Mouse (Mus musculus): ENCODE measurements around the gene Ppp1r3c. TPM values are rescaled to one million over a fixed set of nuclear protein-coding genes. Genes with fewer than 3 reads are reported as not detected.

Gene Ppp1r3c
- polyA plus RNA-seq, 1 experiment from 2014 or later, result 0.08 TPM

DNA sequence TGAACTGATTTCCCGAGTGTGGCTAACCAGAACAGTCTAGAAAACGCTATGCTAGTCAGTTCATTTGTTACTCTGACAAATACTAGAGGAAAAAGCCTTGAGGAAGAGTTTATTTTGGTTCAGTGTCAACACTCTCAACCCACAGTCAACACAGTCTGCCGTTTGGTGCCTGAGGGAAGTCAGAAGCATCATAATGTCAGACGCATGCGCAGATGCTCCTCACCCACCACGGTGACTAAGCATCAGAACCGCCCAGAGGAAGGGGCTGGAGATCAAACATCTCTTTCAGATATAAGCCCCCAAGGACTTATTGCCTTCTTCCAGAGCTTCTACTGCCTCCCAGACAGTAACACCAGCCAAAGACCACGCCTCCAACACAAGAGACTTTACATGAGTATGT is 15.3 kb downstream of the Ppp1r3c start:
- ChIA-PET CTCF (no interaction called here), POLR2A (no interaction called here)
- DNase-seq (ENCODE audit: low read depth, low spot score), result no peak
- TF ChIP-seq CTCF (IDR thresholded peaks at IDR 0.05), result no peak
- in situ Hi-C loops (cut with MboI; ENCODE audit: low pct_unique_long_range_greater_than_20kb), result no loop called here
- no peak for ATAC-seq
- peaks cover 22% of the 10 kb centered on the region for H3K27me3 ChIP-seq

DNA sequence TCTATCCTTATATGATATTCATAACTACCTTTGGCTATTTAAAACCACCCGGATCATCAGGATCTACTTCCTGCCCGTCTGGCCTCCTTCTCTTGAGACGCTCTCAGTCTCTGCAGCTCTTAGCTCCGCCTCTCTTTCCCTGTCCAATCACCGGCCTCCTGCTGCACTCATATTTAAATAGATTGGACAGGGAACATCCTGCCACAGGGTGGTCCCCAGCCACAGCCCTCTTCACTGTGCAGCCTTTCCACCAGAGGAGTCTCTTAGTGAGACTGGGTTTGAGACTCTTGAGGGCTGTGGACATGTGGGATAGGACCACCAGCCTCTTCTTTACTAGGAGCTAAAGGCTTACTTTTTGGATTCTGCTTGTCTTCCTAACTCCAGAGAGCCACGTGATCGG is 20.2 kb downstream of the Ppp1r3c start:
- ChIA-PET POLR2A (no interaction called here), CTCF (no interaction called here)
- TF ChIP-seq CTCF (IDR thresholded peaks at IDR 0.05), result no peak
- ATAC-seq (no peak), DNase-seq (ENCODE audit: low read depth, low spot score) (no peak)
- H3K27me3 ChIP-seq, result no peaks in the 10 kb centered on the region
- in situ Hi-C loops (cut with MboI; ENCODE audit: low pct_unique_long_range_greater_than_20kb), result no loop called here

DNA sequence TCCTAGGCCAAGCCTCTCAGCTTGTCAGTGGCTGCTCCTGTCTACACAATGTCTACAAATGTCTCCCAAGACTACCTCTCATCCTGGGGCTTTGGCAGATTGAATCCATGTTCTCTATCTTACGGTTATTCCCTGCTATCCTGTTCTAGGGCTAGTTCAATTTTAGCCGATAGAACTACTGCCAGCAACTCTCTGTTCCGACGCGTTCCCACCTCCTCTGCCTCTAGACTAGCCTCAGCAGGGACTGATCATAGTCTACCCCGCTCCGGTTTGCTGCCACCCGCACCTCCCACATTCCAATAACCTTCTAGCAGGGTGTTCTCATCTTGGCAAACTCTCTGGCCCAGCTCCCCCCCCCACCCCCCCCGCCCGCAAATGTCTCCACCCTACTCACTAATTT is 20.9 kb downstream of the Ppp1r3c start:
- ATAC-seq (no peak), DNase-seq (ENCODE audit: low read depth, low spot score) (no peak)
- in situ Hi-C loops (cut with MboI; ENCODE audit: low pct_unique_long_range_greater_than_20kb), result no loop called here
- TF ChIP-seq CTCF (IDR thresholded peaks at IDR 0.05), result no peak
- POLR2A ChIA-PET, result no interaction called here
- CTCF ChIA-PET, result no interaction called here
- no peaks in the 10 kb centered on the region for H3K27me3 ChIP-seq

DNA sequence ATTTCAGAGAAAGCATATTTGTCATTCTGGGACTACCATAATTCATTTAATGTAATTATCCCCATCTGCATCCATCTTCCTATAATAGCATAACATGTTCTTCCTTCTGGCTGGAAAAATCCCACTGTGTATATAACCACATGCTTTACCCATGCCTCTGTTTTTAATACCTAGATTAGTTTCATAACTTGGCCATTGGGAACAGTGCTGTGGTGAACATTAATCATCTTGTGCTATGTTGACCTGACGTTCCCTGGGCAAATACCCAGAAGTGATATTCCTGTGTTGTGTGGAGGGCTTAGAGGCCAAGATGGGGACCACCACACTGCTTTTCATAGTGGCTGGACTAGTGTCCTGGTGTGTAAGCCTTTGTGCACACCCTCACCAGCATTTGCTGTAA is 22.0 kb downstream of the Ppp1r3c start:
- TF ChIP-seq CTCF (IDR thresholded peaks at IDR 0.05), result no peak
- in situ Hi-C loops (cut with MboI; ENCODE audit: low pct_unique_long_range_greater_than_20kb), result no loop called here
- ATAC-seq, result no peak
- CTCF ChIA-PET, result no interaction called here
- DNase-seq (ENCODE audit: low read depth, low spot score), result no peak
- POLR2A ChIA-PET, result no interaction called here
- H3K27me3 ChIP-seq, result no peaks in the 10 kb centered on the region

DNA sequence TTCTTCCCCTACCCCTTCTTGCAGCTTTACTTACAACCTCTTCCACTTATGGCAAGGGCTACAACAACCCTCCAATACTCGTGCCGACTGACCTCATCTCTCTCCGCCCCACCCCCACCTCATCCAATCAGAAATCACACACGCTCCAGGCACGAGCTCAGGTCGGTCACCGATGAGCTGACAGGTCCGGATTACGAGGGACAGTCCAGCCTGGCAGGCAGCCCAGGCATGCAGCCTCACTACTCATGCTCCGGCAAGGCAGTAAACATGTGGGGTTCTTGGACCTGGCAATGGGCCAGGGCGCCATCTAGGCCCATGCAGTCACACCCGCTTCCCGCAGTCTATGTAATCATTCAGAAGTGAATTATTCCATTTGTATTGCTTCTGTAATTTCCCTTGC is 23.4 kb downstream of the Ppp1r3c start:
- DNase-seq (ENCODE audit: low read depth, low spot score) (no peak), ATAC-seq (no peak)
- no peak for TF ChIP-seq CTCF (IDR thresholded peaks at IDR 0.05)

DNA sequence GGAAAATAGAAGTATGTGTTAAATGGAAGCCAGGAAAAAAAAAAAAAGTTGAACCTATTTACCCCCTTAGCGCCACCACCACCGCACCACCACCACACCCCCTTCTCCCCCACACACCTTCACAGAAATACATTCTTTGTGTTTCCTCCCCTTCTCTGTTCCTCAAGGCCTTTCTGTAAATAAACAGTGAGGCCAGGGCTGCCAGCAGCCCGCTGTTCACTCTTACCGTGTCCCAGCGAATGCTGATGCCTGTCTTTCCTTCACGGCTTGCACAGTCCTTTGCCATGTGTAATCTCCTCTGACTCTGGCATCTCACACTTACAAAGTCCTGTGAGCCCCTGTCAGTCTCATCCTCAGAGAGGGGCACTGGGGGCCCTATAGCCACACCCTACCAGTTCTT is 30.3 kb downstream of the Ppp1r3c start:
- POLR2A ChIA-PET, result no interaction called here
- H3K27me3 ChIP-seq, result no peaks in the 10 kb centered on the region
- CTCF ChIA-PET, result no interaction called here
- in situ Hi-C loops (cut with MboI; ENCODE audit: low pct_unique_long_range_greater_than_20kb), result no loop called here
- ATAC-seq (no peak), DNase-seq (ENCODE audit: low read depth, low spot score) (no peak)
- TF ChIP-seq CTCF (IDR thresholded peaks at IDR 0.05), result no peak

More for the DNA sequence above, 23.4 kb downstream of the Ppp1r3c start:
- H3K27me3 ChIP-seq, result no peaks in the 10 kb centered on the region
- in situ Hi-C loops (cut with MboI; ENCODE audit: low pct_unique_long_range_greater_than_20kb), result no loop called here
- POLR2A ChIA-PET, result no interaction called here
- CTCF ChIA-PET, result interaction anchor here (0.6 kb wide), 1 partner anchor 629 kb away, joined by 3 read pairs; no protein-coding TSS in a partner anchor

DNA sequence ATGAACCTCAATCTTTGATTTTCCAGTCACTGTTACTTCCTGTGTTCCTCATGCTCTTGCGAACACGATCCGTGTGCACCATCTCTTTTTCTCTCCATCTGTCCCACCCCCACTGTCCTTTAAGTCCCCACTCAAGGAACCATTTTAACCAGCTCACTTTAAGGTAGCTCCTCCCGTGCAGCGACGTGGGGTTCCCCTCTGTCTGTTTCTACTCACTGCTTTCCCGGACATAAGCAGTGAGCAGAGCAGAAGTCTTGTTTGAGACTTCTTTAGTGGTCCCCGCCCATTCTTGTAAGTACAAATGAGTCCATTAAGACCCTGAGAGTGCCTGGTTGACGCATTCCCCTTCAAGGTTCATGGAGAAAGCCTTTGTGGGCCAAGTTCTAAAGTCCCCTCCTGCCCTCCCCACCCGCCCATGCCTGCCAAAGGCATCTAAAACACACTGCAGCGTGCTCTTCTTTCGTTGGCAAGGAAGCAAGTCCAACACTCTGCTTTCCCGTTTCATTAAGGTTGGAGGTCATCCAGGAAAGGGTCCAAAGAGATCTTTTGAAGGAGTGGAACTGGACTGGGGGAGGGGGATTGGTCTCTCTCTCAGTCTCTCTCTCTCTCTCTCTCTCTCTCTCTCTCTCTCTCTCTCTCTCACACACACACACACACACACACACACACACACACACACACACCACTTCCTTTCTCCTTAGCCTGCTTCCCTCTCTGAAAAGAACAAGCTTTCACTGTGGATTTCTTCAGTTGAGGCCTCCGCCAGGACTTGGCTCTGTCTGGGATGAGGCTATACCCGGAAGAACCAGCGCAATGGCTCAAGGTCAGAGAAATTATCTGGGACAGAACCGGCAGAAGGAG is 30.9 kb downstream of the Ppp1r3c start:
- ATAC-seq (no peak), DNase-seq (ENCODE audit: low read depth, low spot score) (no peak)
- TF ChIP-seq CTCF (IDR thresholded peaks at IDR 0.05), result no peak
- CTCF ChIA-PET, result no interaction called here
- in situ Hi-C loops (cut with MboI; ENCODE audit: low pct_unique_long_range_greater_than_20kb), result no loop called here
- POLR2A ChIA-PET, result no interaction called here
- no peaks in the 10 kb centered on the region for H3K27me3 ChIP-seq

DNA sequence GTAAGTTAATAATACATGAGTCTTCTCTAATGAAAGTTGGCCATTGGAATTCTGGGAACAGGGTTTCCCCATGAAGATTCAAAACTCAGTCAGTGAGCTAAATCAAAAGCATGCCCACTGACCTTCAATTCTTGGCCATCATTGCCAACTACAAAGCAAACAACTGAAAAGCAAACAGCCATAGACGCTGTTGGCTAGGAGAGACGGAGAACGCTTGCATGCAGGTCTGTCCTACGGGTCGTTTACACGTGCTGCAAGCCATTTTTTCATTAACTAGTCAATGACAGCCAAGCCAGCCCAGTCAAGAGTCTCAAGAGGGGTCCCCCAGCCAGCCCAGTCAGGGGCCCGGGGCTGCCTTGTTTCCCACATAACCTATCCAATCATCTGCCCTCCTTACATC is 31.7 kb downstream of the Ppp1r3c start:
- POLR2A ChIA-PET, result no interaction called here
- CTCF ChIA-PET, result no interaction called here
- TF ChIP-seq CTCF (IDR thresholded peaks at IDR 0.05), result no peak
- ATAC-seq (no peak), DNase-seq (ENCODE audit: low read depth, low spot score) (no peak)
- in situ Hi-C loops (cut with MboI; ENCODE audit: low pct_unique_long_range_greater_than_20kb), result no loop called here
- no peaks in the 10 kb centered on the region for H3K27me3 ChIP-seq

DNA sequence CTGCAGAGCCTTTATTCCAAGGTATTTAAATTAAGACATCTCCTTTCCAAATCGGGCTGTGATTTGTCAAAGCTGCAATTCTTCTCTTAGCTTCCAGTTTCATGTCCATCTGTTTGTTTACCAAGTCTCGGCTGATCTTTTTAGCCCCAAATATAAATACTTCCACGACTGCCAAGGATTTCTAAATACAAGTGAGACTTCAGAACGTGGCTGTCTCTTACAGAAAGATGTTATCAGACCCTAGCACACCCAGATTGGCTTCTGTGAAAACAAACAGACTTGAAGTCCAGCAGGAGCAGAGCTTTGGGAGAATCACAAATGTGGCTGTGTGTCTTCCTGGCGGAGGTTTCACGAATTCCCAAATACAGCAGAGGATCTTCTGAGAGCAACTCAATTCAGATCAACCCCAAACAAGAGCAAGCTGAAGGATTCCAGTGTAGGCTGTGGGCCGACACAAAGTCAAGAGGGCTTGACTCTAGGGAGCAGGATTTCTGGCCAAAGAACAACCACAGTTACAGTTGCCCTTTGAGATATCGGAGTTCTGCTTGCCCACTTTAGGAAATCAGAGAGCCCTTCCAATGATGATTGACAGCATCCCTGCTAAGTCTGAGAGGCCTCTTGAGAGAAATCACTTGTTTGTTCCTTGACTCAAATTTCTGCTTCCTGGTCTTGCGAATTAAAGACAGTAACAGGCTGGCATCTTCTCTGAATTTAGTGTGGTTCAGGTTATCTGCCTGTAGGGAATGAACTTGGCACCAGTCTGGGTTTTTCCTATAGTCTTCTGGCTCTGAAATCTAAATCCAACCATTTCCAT is 34.4 kb downstream of the Ppp1r3c start:
- CTCF ChIA-PET, result no interaction called here
- ATAC-seq (no peak), DNase-seq (ENCODE audit: low read depth, low spot score) (no peak)
- in situ Hi-C loops (cut with MboI; ENCODE audit: low pct_unique_long_range_greater_than_20kb), result no loop called here
- POLR2A ChIA-PET, result no interaction called here
- H3K27me3 ChIP-seq, result no peaks in the 10 kb centered on the region
- no peak for TF ChIP-seq CTCF (IDR thresholded peaks at IDR 0.05)

DNA sequence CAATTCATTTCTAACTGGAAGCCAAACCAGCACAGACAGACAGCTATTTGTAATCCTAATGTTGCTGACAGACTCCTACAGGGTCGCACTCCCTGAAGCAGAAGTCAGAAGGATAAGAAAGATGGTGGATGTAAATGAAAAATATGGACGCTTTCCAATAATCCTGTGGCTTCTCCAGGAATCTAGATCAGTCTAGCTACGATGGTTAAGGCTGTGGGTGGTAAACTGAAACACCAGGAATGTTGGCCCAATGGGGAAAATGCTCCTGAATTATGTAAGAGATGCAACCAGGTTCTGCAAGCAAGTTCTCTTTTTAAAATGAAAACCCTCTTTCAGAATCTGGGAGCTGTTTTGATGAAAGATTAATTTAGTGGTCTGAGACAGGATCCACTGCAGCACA is 35.1 kb downstream of the Ppp1r3c start:
- ChIA-PET CTCF (no interaction called here), POLR2A (no interaction called here)
- no peaks in the 10 kb centered on the region for H3K27me3 ChIP-seq
- no peak for TF ChIP-seq CTCF (IDR thresholded peaks at IDR 0.05)
- DNase-seq (ENCODE audit: low read depth, low spot score) (peak; percentile 31), ATAC-seq (no peak)
- in situ Hi-C loops (cut with MboI; ENCODE audit: low pct_unique_long_range_greater_than_20kb), result no loop called here

DNA sequence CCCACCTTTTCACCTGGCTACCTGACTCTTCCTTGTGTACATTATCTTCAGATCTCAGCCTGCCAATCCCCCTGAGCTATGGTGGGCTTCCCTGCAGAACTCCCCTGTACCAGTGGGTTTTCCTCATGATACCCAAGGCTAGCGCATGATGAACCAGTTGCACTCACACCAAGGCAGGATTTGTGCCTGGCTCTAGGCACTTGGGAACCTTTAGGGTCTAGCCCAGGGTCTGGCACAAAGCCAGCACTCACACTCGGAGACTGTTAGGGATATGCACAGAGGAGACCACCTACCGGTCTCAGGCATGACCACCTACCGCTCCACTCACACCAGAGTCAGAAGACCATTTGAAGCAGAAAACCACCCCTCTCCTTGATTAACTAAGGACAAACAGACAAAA is 35.5 kb downstream of the Ppp1r3c start:
- no peak for ATAC-seq
- no peak for DNase-seq (ENCODE audit: low read depth, low spot score)
- POLR2A ChIA-PET, result no interaction called here
- in situ Hi-C loops (cut with MboI; ENCODE audit: low pct_unique_long_range_greater_than_20kb), result no loop called here
- no peak for TF ChIP-seq CTCF (IDR thresholded peaks at IDR 0.05)
- no peaks in the 10 kb centered on the region for H3K27me3 ChIP-seq
- CTCF ChIA-PET, result interaction anchor here (0.8 kb wide), 1 partner anchor 96 kb away, joined by 3 read pairs; no protein-coding TSS in a partner anchor
